Mouse (Mus musculus) thymus, postnatal 14 days (tissue): ENCODE results near the gene Vmn1r54.
"Not testable (repeated sequence)": the region's sequence is repeated elsewhere in the genome, so short reads cannot be mapped to it uniquely, and the experiment has no call there.

Experiments used
- DNase-seq: peaks from one replicate; pipeline ENCODE4 v3.0.0; 2021

Vmn1r54 gene

GRCm38 (mm10) chr6:90246000-90246399, at the start of gene Vmn1r54:
Vmn1r54 (plus strand) TSS chr6:90246300.
- no peak for DNase-seq

- not testable (repeated sequence) for DNase-seq
Measured at GRCm38 (mm10) chr6:90202493-90202892, 43.6 kb upstream of the Vmn1r54 start, which contains the start of gene V1ra8. V1ra8 (plus strand) TSS chr6:90202793.

GRCm38 (mm10) chr6:90224338-90224737, 21.8 kb upstream of the Vmn1r54 start, which contains the start of gene Vmn1r53:
Vmn1r53 (minus strand) TSS chr6:90224438.
- no peak for DNase-seq

DNA sequence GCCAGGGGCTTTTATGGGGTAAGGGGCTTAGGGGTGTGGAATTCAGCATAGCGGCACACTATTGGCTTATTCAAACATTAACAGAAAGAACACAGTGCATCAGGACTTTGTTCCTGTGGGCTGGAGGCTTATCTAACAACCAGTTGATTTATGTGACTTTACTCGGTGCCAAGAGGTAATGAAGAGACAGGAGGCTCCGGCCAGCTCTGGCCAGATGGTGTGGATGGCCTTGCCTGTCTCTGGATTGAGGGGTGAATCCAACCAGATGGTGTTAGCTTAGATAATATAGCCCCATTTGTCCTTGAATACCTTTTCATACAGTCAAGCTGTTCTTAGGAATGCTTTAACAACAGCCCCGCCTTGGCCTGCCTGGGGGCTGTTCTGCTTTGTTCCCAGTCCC, 14.0 kb upstream of the Vmn1r54 start:
- DNase-seq = not testable (repeated sequence)

DNA sequence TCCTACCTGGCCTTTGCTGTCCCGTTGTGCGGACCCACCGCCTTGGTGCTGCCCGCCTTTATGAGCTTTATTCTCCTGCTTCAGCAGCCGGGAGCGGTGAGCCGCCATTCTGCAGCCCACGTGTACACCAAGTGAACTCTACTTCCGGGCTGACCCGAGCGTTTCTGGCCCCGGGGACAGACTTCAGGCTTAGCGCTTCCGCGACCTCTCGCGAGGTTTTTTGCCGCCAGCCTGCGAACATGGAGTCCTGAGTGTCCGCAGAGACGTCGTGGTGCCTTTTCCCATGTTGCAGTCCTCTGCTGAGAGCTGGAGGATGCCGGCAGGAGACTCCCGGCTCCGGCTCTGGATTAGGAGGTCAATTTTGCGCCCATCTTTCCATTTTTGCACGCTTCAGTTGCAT, 13.4 kb upstream of the Vmn1r54 start:
- no peak for DNase-seq

DNA sequence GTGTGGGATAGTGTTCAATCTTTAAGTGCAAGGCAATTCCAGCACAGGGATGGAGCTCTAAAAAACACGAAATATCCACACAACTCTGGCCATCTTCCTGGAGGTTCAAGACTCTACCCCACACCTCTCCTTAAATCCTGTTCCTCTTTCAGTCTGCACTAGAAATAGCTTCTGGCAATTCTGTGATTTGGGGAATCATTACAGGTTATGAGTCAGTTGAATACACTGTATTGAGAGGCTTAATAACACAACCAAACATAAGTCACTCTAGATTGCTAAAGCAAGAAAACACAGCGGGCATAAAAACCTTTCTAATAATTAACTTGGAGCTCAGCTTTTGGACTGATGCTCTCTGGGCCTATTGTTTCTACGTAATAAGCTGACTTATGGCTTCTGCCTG, 2.1 kb upstream of the Vmn1r54 start:
- DNase-seq = no peak

DNA sequence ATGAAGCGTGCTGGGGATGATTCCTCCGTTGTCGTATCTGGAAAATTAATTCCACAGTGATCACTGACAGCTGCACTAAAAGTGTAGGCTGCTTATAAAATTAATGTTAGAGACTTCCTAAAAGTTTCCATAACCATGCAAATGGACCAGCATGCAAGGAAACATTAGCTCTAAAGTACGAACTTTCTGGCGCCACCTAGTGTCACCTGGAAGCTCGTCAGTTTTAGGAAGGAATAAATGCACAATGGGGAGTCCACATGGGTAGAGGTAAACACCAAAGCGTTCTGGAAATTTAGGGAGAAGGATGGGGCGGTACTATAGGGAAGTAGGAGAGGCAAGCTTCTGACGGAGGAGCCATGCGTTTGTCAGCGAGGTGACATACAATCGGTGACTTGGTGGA, 42.2 kb downstream of the Vmn1r54 start:
- no peak for DNase-seq

GRCm38 (mm10) chr6:90300919-90301318, 54.8 kb downstream of the Vmn1r54 start, which contains the start of gene BC048671:
BC048671 (plus strand) TSS chr6:90301219.
- DNase-seq = no peak

- DNase-seq = no peak
Measured at GRCm38 (mm10) chr6:90306315-90306975, 60.3 kb downstream of the Vmn1r54 start.

- DNase-seq = no peak
Measured at GRCm38 (mm10) chr6:90308839-90309778, 63.0 kb downstream of the Vmn1r54 start.

GRCm38 (mm10) chr6:90315961-90316360, 69.9 kb downstream of the Vmn1r54 start:
- DNase-seq = no peak

DNA sequence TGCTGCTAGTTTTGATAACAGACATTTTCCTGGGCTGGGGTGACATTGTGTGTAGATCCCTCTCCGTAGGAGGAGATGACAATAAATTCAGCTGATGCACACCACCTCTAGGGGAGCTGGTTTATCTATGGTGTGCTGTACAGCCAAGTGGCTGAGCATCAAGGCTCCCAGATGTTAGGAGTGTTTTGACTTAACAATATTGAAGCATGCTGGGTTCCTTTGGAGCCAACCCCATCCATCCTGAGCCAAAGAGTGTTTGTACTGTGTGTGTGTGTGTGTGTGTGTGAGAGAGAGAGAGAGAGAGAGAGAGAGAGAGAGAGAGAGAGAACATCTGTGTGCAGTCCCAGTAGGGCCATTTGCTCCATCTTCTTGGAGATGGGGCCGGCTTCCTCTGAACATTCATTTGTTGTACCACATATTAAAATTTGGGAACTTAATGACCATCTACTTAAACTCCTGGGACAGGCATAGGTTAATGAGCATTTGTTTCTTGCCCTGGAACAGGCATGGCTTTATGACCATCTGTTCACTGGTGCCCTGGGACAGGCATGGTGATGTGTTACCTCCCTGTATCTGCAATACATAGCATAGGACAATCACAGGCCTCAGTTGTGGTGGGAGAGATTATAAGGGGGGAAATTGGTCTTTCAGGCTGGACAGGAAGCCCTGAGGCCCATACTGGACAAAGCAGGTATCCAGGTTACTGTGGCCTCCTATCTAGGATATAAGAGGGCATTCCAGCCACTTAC, 71.6 kb downstream of the Vmn1r54 start:
- no peak for DNase-seq

GRCm38 (mm10) chr6:90319019-90319418, 72.9 kb downstream of the Vmn1r54 start:
- DNase-seq = no peak

GRCm38 (mm10) chr6:90319475-90320191, 73.5 kb downstream of the Vmn1r54 start:
- no peak for DNase-seq

GRCm38 (mm10) chr6:90320429-90320828, 74.3 kb downstream of the Vmn1r54 start:
- DNase-seq = no peak
